Mouse (Mus musculus) kidney, adult 2 months (tissue): ENCODE measurements around the gene Dhrs2. TPM values are rescaled to one million over a fixed set of nuclear protein-coding genes. Genes with fewer than 3 reads are reported as not detected.
A peak's percentile ranks its signal among the peaks of the same experiment; 100 is the strongest.

Experiments
- DNase-seq: peaks from one replicate; pipeline ENCODE4 v3.0.0; 2021
- H3K27ac ChIP-seq: fragments of 200-500 bp; 2 replicates; pipeline ENCODE4 v1.5.1; 2012; ENCODE audit warnings: low read depth, low read length, control low read depth, inconsistent platforms; ENCODE audit not compliant: insufficient read depth
- H3K27me3 ChIP-seq: fragments of 200-500 bp; replicated peaks from 2 replicates; pipeline ENCODE4 v1.6.1; 2012; ENCODE audit warnings: mild to moderate bottlenecking, moderate library complexity, low read length, inconsistent platforms; ENCODE audit not compliant: control insufficient read depth, insufficient read depth
- H3K36me3 ChIP-seq: fragments of 200-500 bp; 2 replicates; pipeline ENCODE4 v1.6.1; 2012; ENCODE audit warnings: mild to moderate bottlenecking, moderate library complexity, low read length, inconsistent platforms; ENCODE audit not compliant: control insufficient read depth, insufficient read depth
- H3K4me1 ChIP-seq: fragments of 200-500 bp; 2 replicates; pipeline ENCODE4 v1.6.1; 2011; ENCODE audit warnings: low read length; ENCODE audit not compliant: control insufficient read depth, insufficient read depth
- H3K4me3 ChIP-seq: fragments of 200-500 bp; 2 replicates; pipeline ENCODE4 v1.5.1; 2011; ENCODE audit warnings: mild to moderate bottlenecking, low read depth, low read length, control low read depth; ENCODE audit not compliant: insufficient read depth
- CTCF ChIP-seq: fragments of 200-500 bp; conservative IDR thresholded peaks from 2 replicates; pipeline ENCODE4 v1.5.1; 2011; ENCODE audit warnings: low read depth, mild to moderate bottlenecking, control low read depth, low read length, moderate library complexity, mixed read lengths; ENCODE audit not compliant: insufficient read depth, insufficient read length
- POLR2A ChIP-seq: fragments of 200-500 bp; IDR thresholded peaks from one replicate; pipeline ENCODE4 v1.6.1; 2011; ENCODE audit warnings: low read depth, low read length, control low read depth
- WGBS: fragments of 180-500 bp; shearing (Covaris S2); methylation state at CpG from one replicate; pipeline ENCODE4 v1.1.7; 2018; 5-methylcytosine and 5-hydroxymethylcytosine counted together
- polyA plus RNA-seq: library from polyadenylated mRNA; depleted of rRNA; stranded (reverse); fragments of >200 nt; gene quantifications from 2 replicates; pipeline ENCODE4 v1.2.3, GENCODE M21; 2012; rRNA removed

Gene Dhrs2
- not detected in 2 replicates for polyA plus RNA-seq

- Histone ChIP-seq H3K4me1 (no peaks in the 10 kb centered on the region), H3K4me3 (no peak within 1 kb of the TSS), H3K36me3 (no peaks in the 10 kb centered on the region), H3K27me3 (no peaks in the 10 kb centered on the region), H3K27ac (no peak within 1 kb of the TSS)
- 65% methylated on average over 9 of the region's 9 CpGs for WGBS
- TF ChIP-seq POLR2A (no peak), CTCF (no peak)
- no peak for DNase-seq
These were observed at the start of gene Dhrs2 for GRCm38 (mm10) chr14:55221707-55222106. Gene Dhrs2, plus strand, starts transcription at chr14:55222007.

GRCm38 (mm10) chr14:55174164-55174563 is 47.6 kb upstream of the Dhrs2 start:
- DNase-seq, result no peak
- H3K36me3 ChIP-seq, result no peaks in the 10 kb centered on the region
- 63% methylated on average over 6 of the region's 6 CpGs for WGBS
- H3K4me3 ChIP-seq, result no peak overlapping the region
- TF ChIP-seq CTCF (no peak), POLR2A (no peak)
- H3K27ac ChIP-seq, result no peak overlapping the region
- H3K27me3 ChIP-seq, result no peaks in the 10 kb centered on the region
- H3K4me1 ChIP-seq, result no peaks in the 10 kb centered on the region

GRCm38 (mm10) chr14:55177274-55177673 is 44.5 kb upstream of the Dhrs2 start:
- WGBS, result 35% methylated on average over 5 of the region's 5 CpGs
- H3K36me3 ChIP-seq, result no peaks in the 10 kb centered on the region
- no peak overlapping the region for H3K27ac ChIP-seq
- no peaks in the 10 kb centered on the region for H3K4me1 ChIP-seq
- no peaks in the 10 kb centered on the region for H3K27me3 ChIP-seq
- H3K4me3 ChIP-seq, result no peak overlapping the region
- peak; percentile 58 for DNase-seq
- TF ChIP-seq CTCF (peak; percentile 80), POLR2A (no peak)

- TF ChIP-seq POLR2A (no peak), CTCF (no peak)
- Histone ChIP-seq H3K4me1 (no peaks in the 10 kb centered on the region), H3K4me3 (no peak overlapping the region), H3K27ac (no peak overlapping the region), H3K36me3 (no peaks in the 10 kb centered on the region), H3K27me3 (no peaks in the 10 kb centered on the region)
- 55% methylated on average over 3 of the region's 3 CpGs for whole genome bisulfite sequencing
- DNase-seq, result no peak
These were observed 40.9 kb upstream of the Dhrs2 start for GRCm38 (mm10) chr14:55180951-55181350.

- DNase-seq, result no peak
- H3K36me3 ChIP-seq, result no peaks in the 10 kb centered on the region
- H3K4me1 ChIP-seq, result no peaks in the 10 kb centered on the region
- H3K27ac ChIP-seq, result no peak overlapping the region
- 95% methylated on average over 3 of the region's 3 CpGs for WGBS
- TF ChIP-seq POLR2A (no peak), CTCF (no peak)
- H3K4me3 ChIP-seq, result no peak overlapping the region
- H3K27me3 ChIP-seq, result no peaks in the 10 kb centered on the region
These were observed 38.6 kb upstream of the Dhrs2 start for GRCm38 (mm10) chr14:55183231-55183630.

GRCm38 (mm10) chr14:55184640-55185145 is 37.1 kb upstream of the Dhrs2 start:
- no peak for DNase-seq
- WGBS, result 92% methylated on average over 3 of the region's 3 CpGs
- Histone ChIP-seq H3K4me3 (no peak overlapping the region), H3K36me3 (no peaks in the 10 kb centered on the region), H3K27me3 (no peaks in the 10 kb centered on the region), H3K27ac (no peak overlapping the region), H3K4me1 (no peaks in the 10 kb centered on the region)
- TF ChIP-seq POLR2A (no peak), CTCF (no peak)

- TF ChIP-seq POLR2A (no peak), CTCF (no peak)
- DNase-seq, result peak; percentile 4
- Histone ChIP-seq H3K4me3 (no peak overlapping the region), H3K4me1 (no peaks in the 10 kb centered on the region), H3K36me3 (no peaks in the 10 kb centered on the region), H3K27ac (no peak overlapping the region), H3K27me3 (no peaks in the 10 kb centered on the region)
- WGBS, result 28% methylated on average over 4 of the region's 4 CpGs
These were observed 33.3 kb upstream of the Dhrs2 start for GRCm38 (mm10) chr14:55188491-55188890.

- Histone ChIP-seq H3K27me3 (no peaks in the 10 kb centered on the region), H3K4me1 (no peaks in the 10 kb centered on the region), H3K27ac (no peak overlapping the region), H3K36me3 (no peaks in the 10 kb centered on the region), H3K4me3 (no peak overlapping the region)
- no peak for DNase-seq
- no peak for TF ChIP-seq POLR2A
- WGBS, result 34% methylated on average over 9 of the region's 9 CpGs
These were observed 32.4 kb upstream of the Dhrs2 start for GRCm38 (mm10) chr14:55189351-55189769.
